Mouse (Mus musculus) ES-Bruce4 (cell line): Measurements from ENCODE around the gene Trim58.

ENCODE experiments used
- CTCF ChIP-seq: IDR thresholded peaks from one replicate; pipeline ENCODE4 v1.8.1; 2011; ENCODE audit warnings: low read depth, low read length
- EP300 ChIP-seq: IDR thresholded peaks from 2 replicates; pipeline ENCODE4 v1.6.1; 2011; ENCODE audit warnings: low read depth, low read length; ENCODE audit not compliant: insufficient read depth
- POLR2A ChIP-seq: IDR thresholded peaks from one replicate; pipeline ENCODE4 v1.8.1; 2011; ENCODE audit warnings: low read length; ENCODE audit not compliant: insufficient read depth

- TF ChIP-seq CTCF (no peak), EP300 (no peak), POLR2A (no peak)
Observed at GRCm38 (mm10) chr11:58615975-58616374, 24.3 kb upstream of the Trim58 start, which contains the start of gene 2210407C18Rik.
